Mouse (Mus musculus): ENCODE measurements around the gene Rbm7. TPM values are rescaled to one million over a fixed set of nuclear protein-coding genes. Genes with fewer than 3 reads are reported as not detected.
"Not testable (repeated sequence)": the region's sequence is repeated elsewhere in the genome, so short reads cannot be mapped to it uniquely, and the experiment has no call there.

Rbm7 gene
- polyA plus RNA-seq, 1 experiment from 2014 or later: 123 TPM

DNA sequence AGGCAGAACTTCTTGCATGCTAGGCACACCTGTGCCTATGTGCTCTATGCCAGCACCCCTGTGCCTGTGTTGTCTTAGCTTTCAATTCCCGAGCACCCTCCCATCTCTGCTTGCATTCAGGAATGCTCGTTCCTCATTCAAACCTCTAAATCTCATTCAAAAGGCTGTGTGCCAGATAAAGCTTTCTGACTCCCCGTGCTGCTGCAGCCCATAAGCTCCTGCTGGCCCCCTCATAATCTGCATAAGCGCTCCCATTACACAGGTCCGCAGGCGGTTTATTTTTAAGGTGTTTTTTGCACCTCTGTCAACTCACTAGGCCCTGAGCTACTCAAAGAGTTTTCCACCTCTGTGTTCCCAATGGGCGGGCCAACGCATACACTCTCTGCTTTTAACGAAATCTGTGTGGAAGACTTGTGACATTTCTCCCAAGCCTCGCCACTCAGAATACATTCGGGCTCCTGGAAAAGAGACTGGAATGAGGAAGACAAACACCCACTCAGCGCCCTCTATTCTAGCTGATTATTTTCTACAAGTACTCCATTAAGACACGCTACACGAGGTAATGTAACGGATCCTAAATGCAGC lies 22.6 kb downstream of the Rbm7 start:
- ATAC-seq (ENCODE audit: low FRiP score) (no peak), DNase-seq (ENCODE audit: low spot score, missing footprints) (no peak)
- no peaks in the 10 kb centered on the region for H3K36me3 ChIP-seq (ENCODE audit: control insufficient read depth, insufficient read depth, low read length)
- H3K9me3 ChIP-seq (ENCODE audit: control insufficient read depth, low read length): no peaks in the 10 kb centered on the region
- 81% methylated on average over 15 of the region's 15 CpGs for WGBS
- no peak overlapping the region for H3K4me2 ChIP-seq
- no peak overlapping the region for H3K9ac ChIP-seq (ENCODE audit: low read length)
- no peaks in the 10 kb centered on the region for H3K27me3 ChIP-seq (ENCODE audit: control insufficient read depth, insufficient read depth, low read length)
- H3K27ac ChIP-seq (ENCODE audit: low read depth, low read length): no peak overlapping the region
- H3K4me1 ChIP-seq (ENCODE audit: control insufficient read depth, insufficient read depth, low read length): no peaks in the 10 kb centered on the region
- no peak overlapping the region for H3K4me3 ChIP-seq (ENCODE audit: low read depth, low read length)

DNA sequence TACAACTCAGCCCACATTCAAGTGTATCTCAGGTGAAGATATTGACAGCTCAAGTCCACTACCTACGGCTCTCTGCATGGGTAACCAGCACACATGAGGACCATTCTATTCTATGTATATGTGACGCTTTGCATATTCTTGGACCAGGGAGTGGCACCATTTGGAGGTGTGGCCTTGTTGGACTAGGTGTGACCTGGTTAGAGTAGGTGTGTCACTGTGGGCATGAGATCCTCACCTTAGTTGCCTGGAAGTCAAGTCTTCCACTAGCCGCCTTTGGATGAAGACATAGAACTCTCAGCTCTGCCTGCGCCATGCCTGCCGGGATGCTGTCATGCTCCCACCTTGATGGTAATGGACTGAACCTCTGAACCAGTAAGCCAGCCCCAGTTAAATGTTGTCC lies 27.6 kb downstream of the Rbm7 start:
- not testable (repeated sequence) for H3K4me2 ChIP-seq; DNase-seq (ENCODE audit: low spot score, missing footprints); H3K4me3 ChIP-seq (ENCODE audit: low read depth, low read length); H3K27ac ChIP-seq (ENCODE audit: low read depth, low read length); H3K9ac ChIP-seq (ENCODE audit: low read length); H3K9me3 ChIP-seq (ENCODE audit: control insufficient read depth, low read length); ATAC-seq (ENCODE audit: low FRiP score); H3K36me3 ChIP-seq (ENCODE audit: control insufficient read depth, insufficient read depth, low read length); H3K27me3 ChIP-seq (ENCODE audit: control insufficient read depth, insufficient read depth, low read length); H3K4me1 ChIP-seq (ENCODE audit: control insufficient read depth, insufficient read depth, low read length)
- WGBS: 91% methylated on average over 5 of the region's 5 CpGs

DNA sequence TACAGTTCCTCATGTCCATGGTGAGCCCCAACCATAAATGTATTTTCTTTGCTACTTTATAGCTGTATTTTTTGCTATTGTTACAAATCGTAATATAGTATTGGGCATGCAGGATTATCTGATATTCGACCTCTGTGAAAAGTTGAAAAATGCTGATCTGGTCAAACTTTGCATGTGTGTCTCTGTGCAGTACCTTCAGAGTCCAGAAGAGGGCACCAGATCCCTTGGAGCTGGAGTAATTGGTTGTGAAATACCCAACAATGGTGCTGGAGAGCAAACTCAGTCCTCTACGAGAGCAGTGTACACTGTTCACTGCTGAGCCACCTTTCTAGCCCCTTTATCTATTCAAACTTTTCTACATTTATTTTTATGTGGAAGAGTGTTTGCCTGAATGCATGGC lies 28.3 kb downstream of the Rbm7 start:
- Histone ChIP-seq H3K4me1 (ENCODE audit: control insufficient read depth, insufficient read depth, low read length) (no peaks in the 10 kb centered on the region), H3K27me3 (ENCODE audit: control insufficient read depth, insufficient read depth, low read length) (no peaks in the 10 kb centered on the region), H3K27ac (ENCODE audit: low read depth, low read length) (no peak overlapping the region), H3K4me2 (no peak overlapping the region), H3K36me3 (ENCODE audit: control insufficient read depth, insufficient read depth, low read length) (no peaks in the 10 kb centered on the region), H3K9ac (ENCODE audit: low read length) (no peak overlapping the region), H3K9me3 (ENCODE audit: control insufficient read depth, low read length) (no peaks in the 10 kb centered on the region), H3K4me3 (ENCODE audit: low read depth, low read length) (no peak overlapping the region)
- WGBS: 69% methylated on average over 3 of the region's 3 CpGs
- ATAC-seq (ENCODE audit: low FRiP score) (no peak), DNase-seq (ENCODE audit: low spot score, missing footprints) (peak; percentile 89)

DNA sequence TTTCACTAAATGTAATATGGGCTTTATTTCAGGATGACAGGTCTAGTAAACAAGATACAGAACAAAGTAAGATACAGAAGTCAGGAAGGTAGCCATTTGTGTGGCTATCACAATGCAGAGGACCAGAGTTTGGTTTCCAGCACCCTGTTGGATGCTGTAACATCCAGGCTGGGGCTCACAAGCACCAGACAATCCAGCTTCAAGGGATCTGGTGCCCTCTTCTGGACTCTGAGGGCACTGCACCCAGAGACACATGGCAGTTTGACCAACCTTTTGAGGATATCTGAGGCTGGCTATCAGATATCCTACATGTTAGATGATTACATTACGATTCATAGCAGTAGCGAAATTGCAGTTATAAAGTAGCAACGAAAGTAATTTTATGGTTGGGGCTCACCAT lies 29.4 kb downstream of the Rbm7 start:
- no peaks in the 10 kb centered on the region for H3K27me3 ChIP-seq (ENCODE audit: control insufficient read depth, insufficient read depth, low read length)
- no peak for DNase-seq (ENCODE audit: low spot score, missing footprints)
- ATAC-seq (ENCODE audit: low FRiP score): no peak

DNA sequence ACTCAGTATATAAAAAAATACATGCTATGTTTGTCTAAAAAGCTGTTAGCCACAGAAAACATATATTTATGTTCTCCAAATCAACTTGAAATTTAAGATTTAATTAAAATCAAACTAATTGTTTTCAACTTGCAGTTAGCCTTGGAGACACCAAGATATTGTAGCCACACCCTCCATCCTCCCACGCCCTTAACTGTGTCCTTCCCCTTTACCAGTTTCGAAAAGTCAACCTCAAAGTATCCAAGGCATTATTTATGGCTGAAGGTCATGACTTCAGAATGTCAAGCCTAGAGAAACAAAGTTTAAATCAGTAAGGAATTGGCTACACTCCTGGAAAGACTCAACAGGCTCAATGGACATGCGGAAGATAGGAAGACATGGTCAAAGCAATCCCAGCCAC lies 33.6 kb downstream of the Rbm7 start:
- H3K4me1 ChIP-seq (ENCODE audit: control insufficient read depth, insufficient read depth, low read length): no peaks in the 10 kb centered on the region
- DNase-seq (ENCODE audit: low spot score, missing footprints) (no peak), ATAC-seq (ENCODE audit: low FRiP score) (no peak)
- 97% methylated on average over 3 of the region's 3 CpGs for WGBS
- H3K4me3 ChIP-seq (ENCODE audit: low read depth, low read length): no peak overlapping the region
- no peaks in the 10 kb centered on the region for H3K9me3 ChIP-seq (ENCODE audit: control insufficient read depth, low read length)
- H3K36me3 ChIP-seq (ENCODE audit: control insufficient read depth, insufficient read depth, low read length): no peaks in the 10 kb centered on the region
- H3K27ac ChIP-seq (ENCODE audit: low read depth, low read length): no peak overlapping the region
- no peaks in the 10 kb centered on the region for H3K27me3 ChIP-seq (ENCODE audit: control insufficient read depth, insufficient read depth, low read length)
- H3K4me2 ChIP-seq: no peak overlapping the region
- no peak overlapping the region for H3K9ac ChIP-seq (ENCODE audit: low read length)

More for the DNA sequence above, 29.4 kb downstream of the Rbm7 start:
- Histone ChIP-seq H3K27ac (ENCODE audit: low read depth, low read length) (no peak overlapping the region), H3K4me2 (no peak overlapping the region), H3K36me3 (ENCODE audit: control insufficient read depth, insufficient read depth, low read length) (no peaks in the 10 kb centered on the region), H3K9ac (ENCODE audit: low read length) (no peak overlapping the region), H3K4me1 (ENCODE audit: control insufficient read depth, insufficient read depth, low read length) (no peaks in the 10 kb centered on the region), H3K4me3 (ENCODE audit: low read depth, low read length) (no peak overlapping the region), H3K9me3 (ENCODE audit: control insufficient read depth, low read length) (no peaks in the 10 kb centered on the region)
- WGBS: 95% methylated on average over 3 of the region's 3 CpGs

DNA sequence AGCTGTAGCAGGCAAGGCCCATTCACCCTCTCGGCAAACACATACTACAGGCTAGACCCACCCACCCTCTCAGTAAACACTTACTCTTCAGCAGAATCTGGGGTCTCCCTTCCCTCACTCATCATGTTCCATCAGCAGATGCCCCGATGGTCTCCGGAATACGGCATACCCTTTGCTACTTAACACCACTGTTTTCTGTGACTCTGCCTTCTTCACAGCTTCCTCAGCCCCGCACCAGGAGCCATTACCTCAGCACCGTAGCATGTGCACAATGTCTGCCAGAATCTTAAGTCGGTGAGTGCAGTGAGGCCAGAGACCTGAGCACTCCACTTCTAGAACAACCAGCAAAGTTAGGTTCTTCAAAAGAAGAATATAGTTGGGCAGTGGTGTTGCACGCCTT lies 34.4 kb downstream of the Rbm7 start:
- H3K4me1 ChIP-seq (ENCODE audit: control insufficient read depth, insufficient read depth, low read length): no peaks in the 10 kb centered on the region

DNA sequence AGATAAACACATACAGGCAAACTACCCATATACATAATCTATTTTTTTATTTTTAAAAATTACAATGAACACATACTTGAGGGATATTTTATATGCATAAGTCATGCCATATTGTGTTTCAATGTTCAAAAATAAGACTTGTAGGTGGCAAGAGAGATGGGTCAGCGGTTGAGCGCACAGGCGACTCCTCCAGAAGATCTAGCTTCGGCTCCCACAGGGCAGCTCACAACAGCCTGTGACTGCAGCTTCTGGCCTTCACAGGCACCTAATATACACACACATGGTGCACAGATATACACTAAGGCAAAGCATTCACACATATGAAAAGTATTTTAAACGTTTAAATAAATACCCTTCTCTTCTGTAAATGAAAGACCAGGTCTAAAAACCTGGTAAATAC lies 35.7 kb downstream of the Rbm7 start:
- Histone ChIP-seq H3K9ac (ENCODE audit: low read length) (no peak overlapping the region), H3K4me3 (ENCODE audit: low read depth, low read length) (no peak overlapping the region), H3K4me2 (no peak overlapping the region), H3K36me3 (ENCODE audit: control insufficient read depth, insufficient read depth, low read length) (no peaks in the 10 kb centered on the region), H3K27ac (ENCODE audit: low read depth, low read length) (no peak overlapping the region), H3K27me3 (ENCODE audit: control insufficient read depth, insufficient read depth, low read length) (no peaks in the 10 kb centered on the region), H3K4me1 (ENCODE audit: control insufficient read depth, insufficient read depth, low read length) (no peaks in the 10 kb centered on the region), H3K9me3 (ENCODE audit: control insufficient read depth, low read length) (no peaks in the 10 kb centered on the region)
- ATAC-seq (ENCODE audit: low FRiP score) (no peak), DNase-seq (ENCODE audit: low spot score, missing footprints) (no peak)
- 87% methylated on average over 5 of the region's 5 CpGs for WGBS

More for the DNA sequence above, 34.4 kb downstream of the Rbm7 start:
- Histone ChIP-seq H3K9me3 (ENCODE audit: control insufficient read depth, low read length) (no peaks in the 10 kb centered on the region), H3K27me3 (ENCODE audit: control insufficient read depth, insufficient read depth, low read length) (no peaks in the 10 kb centered on the region), H3K36me3 (ENCODE audit: control insufficient read depth, insufficient read depth, low read length) (no peaks in the 10 kb centered on the region), H3K4me2 (no peak overlapping the region), H3K27ac (ENCODE audit: low read depth, low read length) (no peak overlapping the region), H3K9ac (ENCODE audit: low read length) (no peak overlapping the region), H3K4me3 (ENCODE audit: low read depth, low read length) (no peak overlapping the region)
- ATAC-seq (ENCODE audit: low FRiP score) (no peak), DNase-seq (ENCODE audit: low spot score, missing footprints) (no peak)
- 90% methylated on average over 8 of the region's 8 CpGs for WGBS

- 69% methylated on average over 3 of the region's 3 CpGs for WGBS
- DNase-seq (ENCODE audit: low spot score, missing footprints) (no peak), ATAC-seq (ENCODE audit: low FRiP score) (no peak)
- no peak overlapping the region for H3K4me3 ChIP-seq (ENCODE audit: low read depth, low read length)
- H3K9ac ChIP-seq (ENCODE audit: low read length): no peak overlapping the region
- H3K4me1 ChIP-seq (ENCODE audit: control insufficient read depth, insufficient read depth, low read length): no peaks in the 10 kb centered on the region
- H3K4me2 ChIP-seq: no peak overlapping the region
- no peaks in the 10 kb centered on the region for H3K9me3 ChIP-seq (ENCODE audit: control insufficient read depth, low read length)
- H3K27ac ChIP-seq (ENCODE audit: low read depth, low read length): no peak overlapping the region
- no peaks in the 10 kb centered on the region for H3K27me3 ChIP-seq (ENCODE audit: control insufficient read depth, insufficient read depth, low read length)
- H3K36me3 ChIP-seq (ENCODE audit: control insufficient read depth, insufficient read depth, low read length): no peaks in the 10 kb centered on the region
Measured at GRCm38 (mm10) chr9:48458879-48459278, 36.2 kb downstream of the Rbm7 start.

DNA sequence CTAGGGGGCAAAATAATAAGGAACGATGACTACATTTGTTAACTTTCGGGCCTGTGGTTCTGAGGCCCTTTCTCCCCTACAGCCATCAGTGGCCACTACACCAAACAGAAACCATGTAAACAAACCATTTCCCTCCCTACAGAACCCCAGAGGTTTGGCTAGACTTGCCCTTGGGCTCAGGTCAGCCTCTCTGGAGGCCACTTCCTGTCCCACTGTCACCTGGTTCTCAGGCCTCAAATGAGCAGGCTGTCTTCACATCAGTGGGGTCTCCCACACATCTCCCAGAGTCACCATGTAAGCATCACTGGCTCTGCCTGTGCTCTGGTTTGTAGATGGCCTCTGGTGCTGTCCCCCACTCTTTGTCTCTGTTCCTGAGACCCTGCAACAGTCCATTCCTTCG lies 39.1 kb downstream of the Rbm7 start:
- DNase-seq (ENCODE audit: low spot score, missing footprints): no peak
- WGBS: 95% methylated on average over 3 of the region's 3 CpGs

More for the DNA sequence above, 39.1 kb downstream of the Rbm7 start:
- Histone ChIP-seq H3K4me2 (no peak overlapping the region), H3K27me3 (ENCODE audit: control insufficient read depth, insufficient read depth, low read length) (no peaks in the 10 kb centered on the region), H3K27ac (ENCODE audit: low read depth, low read length) (no peak overlapping the region), H3K9ac (ENCODE audit: low read length) (no peak overlapping the region), H3K4me3 (ENCODE audit: low read depth, low read length) (no peak overlapping the region), H3K9me3 (ENCODE audit: control insufficient read depth, low read length) (no peaks in the 10 kb centered on the region), H3K36me3 (ENCODE audit: control insufficient read depth, insufficient read depth, low read length) (no peaks in the 10 kb centered on the region), H3K4me1 (ENCODE audit: control insufficient read depth, insufficient read depth, low read length) (no peaks in the 10 kb centered on the region)
- no peak for ATAC-seq (ENCODE audit: low FRiP score)

Measured in midbrain, embryonic 11.5 days (tissue).